Mouse (Mus musculus): Measurements from ENCODE around the gene D630023F18Rik.

GRCm38 (mm10) chr1:65073589-65073988 lies 49.4 kb downstream of the D630023F18Rik start, which contains the start of gene Crygc:
- TF ChIP-seq CTCF (IDR thresholded peaks at IDR 0.05; ENCODE audit: control insufficient read depth, insufficient read depth, low read length) (no peak), POLR2A (IDR thresholded peaks at IDR 0.05; ENCODE audit: borderline replicate concordance, control insufficient read depth, low read depth, low read length) (no peak)

Data from bone marrow, adult 2 months (tissue).